Mouse (Mus musculus) bone marrow, adult 2 months (tissue): ENCODE results near the gene Zfp69.

Experiments used
- CTCF ChIP-seq: fragments of 200-500 bp; IDR thresholded peaks from 2 replicates; pipeline ENCODE4 v1.5.1; 2011; ENCODE audit warnings: low read length, control low read depth; ENCODE audit not compliant: control insufficient read depth, insufficient read depth
- POLR2A ChIP-seq: fragments of 200-500 bp; IDR thresholded peaks from 2 replicates; pipeline ENCODE4 v1.6.1; 2011; ENCODE audit warnings: low read depth, mild to moderate bottlenecking, control low read depth, low read length, borderline replicate concordance; ENCODE audit not compliant: control insufficient read depth

DNA sequence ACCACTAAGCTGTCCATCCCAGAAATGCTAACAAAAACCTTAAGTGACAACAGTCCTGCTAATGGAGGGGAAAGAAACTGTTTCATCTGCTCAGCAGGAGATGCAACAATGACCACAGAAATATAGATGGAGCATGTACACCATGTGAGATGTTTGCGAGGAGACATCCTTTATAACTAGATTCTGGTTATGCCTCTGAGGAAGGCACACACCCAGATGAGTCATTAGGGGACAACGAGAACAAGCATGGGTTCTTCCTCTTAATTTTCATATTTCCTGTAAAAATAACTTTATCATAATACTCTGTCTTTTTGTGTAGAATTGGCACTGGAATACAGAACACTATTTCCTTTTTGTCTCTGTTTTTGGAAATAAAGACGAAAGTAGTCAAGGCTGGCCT is 26.7 kb upstream of the Zfp69 start:
- TF ChIP-seq CTCF (no peak), POLR2A (no peak)
